Mouse (Mus musculus) mature B cell (primary cell): Measurements from ENCODE around the gene Pkd1.

ENCODE experiments used
- in situ Hi-C: fragments of 300-500 bp; cut with MboI; formaldehyde crosslinking; loops from 2 replicates; pipeline ENCODE4 v1.14.3; 2019

Gene Pkd1

GRCm38 (mm10) chr17:24600502-24600901 is 50.9 kb downstream of the Pkd1 start:
- in situ Hi-C loops: no loop called here

GRCm38 (mm10) chr17:24603961-24604360 is 54.3 kb downstream of the Pkd1 start:
- in situ Hi-C loops: no loop called here

GRCm38 (mm10) chr17:24604557-24604956 is 54.9 kb downstream of the Pkd1 start:
- in situ Hi-C loops: no loop called here

GRCm38 (mm10) chr17:24608370-24608769 is 58.7 kb downstream of the Pkd1 start:
- in situ Hi-C loops: no loop called here

- in situ Hi-C loops: no loop called here
Observed at GRCm38 (mm10) chr17:24608874-24609273, 59.2 kb downstream of the Pkd1 start.

GRCm38 (mm10) chr17:24610711-24611110 is 61.1 kb downstream of the Pkd1 start:
- in situ Hi-C loops: no loop called here

- in situ Hi-C loops: no loop called here
Observed at GRCm38 (mm10) chr17:24617561-24618194, 68.0 kb downstream of the Pkd1 start.

- in situ Hi-C loops: no loop called here
Observed at GRCm38 (mm10) chr17:24625472-24625871, 75.8 kb downstream of the Pkd1 start.

- in situ Hi-C loops: no loop called here
Observed at GRCm38 (mm10) chr17:24628646-24629045, 79.0 kb downstream of the Pkd1 start.

- in situ Hi-C loops: loop anchor here (10.0 kb wide), 1 partner anchor 85 kb away; the partner anchor contains the start of gene Pkd1
Observed at GRCm38 (mm10) chr17:24630072-24630471, 80.4 kb downstream of the Pkd1 start.

- in situ Hi-C loops: loop anchor here (10.0 kb wide), 1 partner anchor 87 kb away; the partner anchor contains the start of gene Pkd1
Observed at GRCm38 (mm10) chr17:24632167-24632812, 82.7 kb downstream of the Pkd1 start, which contains the start of the genes Tsc2 and Nthl1. TSS of gene Tsc2 (minus strand) at chr17:24632630. TSS of gene Nthl1 (plus strand) at chr17:24632680.

GRCm38 (mm10) chr17:24632813-24633449 is 83.3 kb downstream of the Pkd1 start:
- in situ Hi-C loops: loop anchor here (10.0 kb wide), 1 partner anchor 88 kb away; the partner anchor contains the start of gene Pkd1

- in situ Hi-C loops: loop anchor here (10.0 kb wide), 1 partner anchor 89 kb away; the partner anchor contains the start of gene Pkd1
Observed at GRCm38 (mm10) chr17:24633831-24634230, 84.2 kb downstream of the Pkd1 start.

GRCm38 (mm10) chr17:24635024-24635423 is 85.4 kb downstream of the Pkd1 start:
- in situ Hi-C loops: loop anchor here (10.0 kb wide), 1 partner anchor 90 kb away; the partner anchor contains the start of gene Pkd1

- in situ Hi-C loops: loop anchor here (10.0 kb wide), 1 partner anchor 91 kb away; the partner anchor contains the start of gene Pkd1
Observed at GRCm38 (mm10) chr17:24635694-24636093, 86.1 kb downstream of the Pkd1 start.

GRCm38 (mm10) chr17:24636781-24637481 is 87.3 kb downstream of the Pkd1 start:
- in situ Hi-C loops: loop anchor here (10.0 kb wide), 1 partner anchor 92 kb away; the partner anchor contains the start of gene Pkd1

- in situ Hi-C loops: loop anchor here (10.0 kb wide), 1 partner anchor 93 kb away; the partner anchor contains the start of gene Pkd1
Observed at GRCm38 (mm10) chr17:24638214-24638613, 88.6 kb downstream of the Pkd1 start.

GRCm38 (mm10) chr17:24638840-24639239 is 89.2 kb downstream of the Pkd1 start:
- in situ Hi-C loops: loop anchor here (10.0 kb wide), 1 partner anchor 94 kb away; the partner anchor contains the start of gene Pkd1

- in situ Hi-C loops: loop anchor here (10.0 kb wide), 1 partner anchor 95 kb away; the partner anchor contains the start of gene Pkd1
Observed at GRCm38 (mm10) chr17:24639571-24639988, 89.9 kb downstream of the Pkd1 start.

GRCm38 (mm10) chr17:24640119-24640518 is 90.5 kb downstream of the Pkd1 start:
- in situ Hi-C loops: no loop called here

- in situ Hi-C loops: no loop called here
Observed at GRCm38 (mm10) chr17:24640581-24640980, 90.9 kb downstream of the Pkd1 start.
